Mouse (Mus musculus) brain, adult 2 months (tissue): Measurements from ENCODE around the gene Slc12a9.

ENCODE experiments used
- DNase-seq: peaks from one replicate; pipeline ENCODE4 v3.0.0; 2011; ENCODE audit warnings: low read depth, low spot score

Slc12a9 gene

GRCm38 (mm10) chr5:137333512-137334174 is at the start of gene Slc12a9:
Gene Slc12a9 (minus strand): TSS chr5:137333597.
- DNase-seq, result peak; percentile 97

- DNase-seq, result peak; percentile 63
These were observed 47.8 kb upstream of the Slc12a9 start for GRCm38 (mm10) chr5:137381152-137381551.

- DNase-seq, result no peak
These were observed 44.2 kb upstream of the Slc12a9 start for GRCm38 (mm10) chr5:137377603-137378002.

GRCm38 (mm10) chr5:137377176-137377575 is 43.8 kb upstream of the Slc12a9 start:
- no peak for DNase-seq

- DNase-seq, result peak; percentile 10
These were observed 43.3 kb upstream of the Slc12a9 start for GRCm38 (mm10) chr5:137376722-137377121.

GRCm38 (mm10) chr5:137376198-137376597 is 42.8 kb upstream of the Slc12a9 start:
- peak; percentile 24 for DNase-seq

- no peak for DNase-seq
These were observed 42.2 kb upstream of the Slc12a9 start for GRCm38 (mm10) chr5:137375627-137376026.

GRCm38 (mm10) chr5:137374521-137375080 is 41.2 kb upstream of the Slc12a9 start:
- DNase-seq, result no peak

GRCm38 (mm10) chr5:137373371-137373950 is 40.1 kb upstream of the Slc12a9 start:
- DNase-seq, result no peak

GRCm38 (mm10) chr5:137369665-137370064 is 36.3 kb upstream of the Slc12a9 start:
- DNase-seq, result no peak

- DNase-seq, result no peak
These were observed 25.0 kb upstream of the Slc12a9 start for GRCm38 (mm10) chr5:137358382-137358781.

- DNase-seq, result no peak
These were observed 20.7 kb upstream of the Slc12a9 start for GRCm38 (mm10) chr5:137354091-137354490.

- no peak for DNase-seq
These were observed 18.9 kb upstream of the Slc12a9 start for GRCm38 (mm10) chr5:137352011-137352975.

- DNase-seq, result no peak
These were observed 18.0 kb upstream of the Slc12a9 start for GRCm38 (mm10) chr5:137351394-137351793.

GRCm38 (mm10) chr5:137351058-137351380 is 17.6 kb upstream of the Slc12a9 start:
- DNase-seq, result no peak

GRCm38 (mm10) chr5:137350205-137351057 is 17.0 kb upstream of the Slc12a9 start:
- no peak for DNase-seq

- DNase-seq, result peak; percentile 19
These were observed 16.2 kb upstream of the Slc12a9 start, which contains the start of gene Ephb4 for GRCm38 (mm10) chr5:137349384-137350204. Gene Ephb4 (plus strand): TSS chr5:137350109.

- no peak for DNase-seq
These were observed 15.3 kb upstream of the Slc12a9 start for GRCm38 (mm10) chr5:137348482-137349383.

GRCm38 (mm10) chr5:137347856-137348255 is 14.5 kb upstream of the Slc12a9 start:
- no peak for DNase-seq
